Mouse (Mus musculus) kidney, adult 2 months (tissue): ENCODE measurements at regions not wholly inside any gene's neighbourhood (a gene's known extent, or its start where the extent isn't known, plus 50 kb on each side); places are given as distances from the start of the nearest gene placed in this dataset.

Experiments used
- CTCF ChIP-seq: fragments of 200-500 bp; conservative IDR thresholded peaks from 2 replicates; pipeline ENCODE4 v1.5.1; 2011; ENCODE audit warnings: low read depth, mild to moderate bottlenecking, control low read depth, low read length, moderate library complexity, mixed read lengths; ENCODE audit not compliant: insufficient read depth, insufficient read length
- POLR2A ChIP-seq: fragments of 200-500 bp; IDR thresholded peaks from one replicate; pipeline ENCODE4 v1.6.1; 2011; ENCODE audit warnings: low read depth, low read length, control low read depth

DNA sequence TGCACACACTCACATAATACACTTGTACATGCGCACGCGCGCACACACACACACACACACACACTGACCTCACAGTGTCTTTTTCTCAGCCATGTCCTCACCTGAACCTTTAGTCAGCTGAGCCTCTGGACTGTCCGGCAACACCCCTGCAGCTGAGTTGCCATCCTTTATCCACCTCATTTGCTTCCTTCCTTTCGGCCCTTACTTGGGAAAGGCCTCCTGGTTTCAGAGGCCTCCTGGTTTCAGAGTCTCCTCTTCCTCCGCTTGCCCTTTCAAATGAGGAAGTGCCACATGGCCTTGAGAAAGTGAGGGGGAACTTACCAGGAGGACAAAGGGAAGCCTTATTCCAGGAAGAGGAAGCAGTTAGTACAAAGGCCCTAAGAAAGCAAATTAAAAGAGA lies 128.0 kb downstream of the Zfp706 start:
- no peak for TF ChIP-seq POLR2A
- no peak for TF ChIP-seq CTCF
